Mouse (Mus musculus) myocyte (in vitro differentiated cells): Measurements from ENCODE around the gene Rce1.

Source experiments
- POLR2A ChIP-seq: IDR thresholded peaks from one replicate; pipeline ENCODE4 v1.6.1; 2011; ENCODE audit warnings: low read depth, mild to moderate bottlenecking, control low read depth, moderate library complexity; ENCODE audit not compliant: insufficient read length
- POLR2AphosphoS2 ChIP-seq: IDR thresholded peaks from one replicate; pipeline ENCODE4 v1.6.1; 2011; ENCODE audit warnings: low read depth, control low read depth; ENCODE audit not compliant: insufficient read length
- TCF12 ChIP-seq: IDR thresholded peaks from one replicate; pipeline ENCODE4 v1.6.1; 2011; ENCODE audit warnings: mild to moderate bottlenecking, control low read depth; ENCODE audit not compliant: poor library complexity, insufficient read depth, severe bottlenecking
- TCF3 ChIP-seq: IDR thresholded peaks from one replicate; pipeline ENCODE4 v1.6.1; 2011; ENCODE audit warnings: low read depth, control low read depth; ENCODE audit not compliant: insufficient read length
- USF1 ChIP-seq: IDR thresholded peaks from one replicate; pipeline ENCODE4 v1.6.1; 2011; ENCODE audit warnings: low read depth, mild to moderate bottlenecking, control low read depth, moderate library complexity

DNA sequence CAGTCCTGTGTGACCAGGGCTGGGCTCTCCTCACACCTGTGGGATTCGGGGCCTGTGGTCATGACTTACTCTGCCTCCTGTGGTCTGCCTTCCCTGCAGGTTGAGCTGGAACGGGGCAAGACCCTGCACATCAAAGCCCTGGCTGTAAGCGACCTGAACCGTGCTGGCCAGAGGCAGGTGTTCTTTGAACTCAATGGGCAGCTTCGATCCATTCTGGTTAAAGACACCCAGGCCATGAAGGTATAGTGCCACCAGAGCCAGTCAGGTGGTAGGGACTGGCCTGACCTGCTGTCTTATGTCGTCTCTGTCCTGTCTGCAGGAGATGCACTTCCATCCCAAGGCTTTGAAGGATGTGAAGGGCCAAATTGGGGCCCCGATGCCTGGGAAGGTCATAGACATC is 4.7 kb downstream of the Rce1 start:
- no peak for TF ChIP-seq POLR2A
- no peak for TF ChIP-seq TCF3
- TF ChIP-seq TCF12, result no peak
- TF ChIP-seq USF1, result no peak
- no peak for TF ChIP-seq POLR2AphosphoS2
